Mouse (Mus musculus) small intestine, adult 2 months (tissue): ENCODE measurements around the gene Ush2a. TPM values are rescaled to one million over a fixed set of nuclear protein-coding genes. Genes with fewer than 3 reads are reported as not detected.

Source experiments
- H3K27ac ChIP-seq: fragments of 200-500 bp; 2 replicates; pipeline ENCODE4 v1.5.1; 2012; ENCODE audit warnings: low read depth, low read length, control low read depth, inconsistent platforms; ENCODE audit not compliant: insufficient read depth
- H3K27me3 ChIP-seq: fragments of 200-500 bp; 2 replicates; pipeline ENCODE4 v1.6.1; 2012; ENCODE audit warnings: mild to moderate bottlenecking, moderate library complexity, low read length, inconsistent platforms; ENCODE audit not compliant: control insufficient read depth, insufficient read depth
- H3K36me3 ChIP-seq: fragments of 200-500 bp; 2 replicates; pipeline ENCODE4 v1.6.1; 2012; ENCODE audit warnings: mild to moderate bottlenecking, low read length, control low read depth, inconsistent platforms; ENCODE audit not compliant: control insufficient read depth, insufficient read depth
- H3K4me1 ChIP-seq: fragments of 200-500 bp; 2 replicates; pipeline ENCODE4 v1.6.1; 2012; ENCODE audit warnings: low read length, inconsistent platforms, mixed read lengths; ENCODE audit not compliant: control insufficient read depth, insufficient read depth, insufficient read length
- H3K4me3 ChIP-seq: fragments of 200-500 bp; 2 replicates; pipeline ENCODE4 v1.5.1; 2012; ENCODE audit warnings: low read depth, mild to moderate bottlenecking, control low read depth, inconsistent platforms, low read length, moderate library complexity
- CTCF ChIP-seq: fragments of 200-500 bp; IDR thresholded peaks from 2 replicates; pipeline ENCODE4 v1.5.1; 2012; ENCODE audit warnings: low read depth, mild to moderate bottlenecking, control low read depth, inconsistent platforms, low read length, moderate library complexity, mixed read lengths; ENCODE audit not compliant: insufficient replicate concordance, insufficient read length; ENCODE audit errors: extremely low read depth
- POLR2A ChIP-seq: fragments of 200-500 bp; IDR thresholded peaks from 2 replicates; pipeline ENCODE4 v1.6.1; 2012; ENCODE audit warnings: low read depth, mild to moderate bottlenecking, control low read depth, inconsistent platforms, low read length, moderate library complexity
- WGBS: fragments of 180-500 bp; shearing (Covaris S2); methylation state at CpG from one replicate; pipeline ENCODE4 v1.1.7; 2018; 5-methylcytosine and 5-hydroxymethylcytosine counted together
- polyA plus RNA-seq: library from polyadenylated mRNA; depleted of rRNA; stranded (reverse); fragments of >200 nt; gene quantifications from 2 replicates; pipeline ENCODE4 v1.2.3, GENCODE M21; 2012

Ush2a gene
- polyA plus RNA-seq, 1 experiment, result not detected

DNA sequence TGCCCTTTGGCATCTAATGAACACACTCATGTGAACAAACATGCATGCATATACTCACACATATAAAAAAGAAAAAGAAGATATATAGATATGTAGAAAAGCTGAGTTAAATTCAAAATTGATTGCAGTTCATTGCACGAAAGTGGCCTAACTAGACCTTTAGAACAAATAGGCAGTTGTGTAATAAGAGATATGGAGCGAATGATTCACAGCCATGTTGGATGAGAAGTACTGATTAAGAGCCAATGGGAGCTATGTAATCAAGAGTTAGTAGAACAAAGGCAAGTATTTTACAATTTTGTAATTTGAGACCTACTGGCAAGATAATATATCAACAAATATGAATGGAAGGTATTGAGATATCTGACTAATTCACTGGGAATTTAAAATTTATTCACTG, 68.6 kb downstream of the Ush2a start:
- Histone ChIP-seq H3K4me3 (no peak overlapping the region), H3K27me3 (no peaks in the 10 kb centered on the region), H3K36me3 (no peaks in the 10 kb centered on the region), H3K27ac (no peak overlapping the region), H3K4me1 (no peaks in the 10 kb centered on the region)
- WGBS, result 33% methylated on average over 2 of the region's 2 CpGs
- TF ChIP-seq CTCF, result no peak
- TF ChIP-seq POLR2A, result no peak

DNA sequence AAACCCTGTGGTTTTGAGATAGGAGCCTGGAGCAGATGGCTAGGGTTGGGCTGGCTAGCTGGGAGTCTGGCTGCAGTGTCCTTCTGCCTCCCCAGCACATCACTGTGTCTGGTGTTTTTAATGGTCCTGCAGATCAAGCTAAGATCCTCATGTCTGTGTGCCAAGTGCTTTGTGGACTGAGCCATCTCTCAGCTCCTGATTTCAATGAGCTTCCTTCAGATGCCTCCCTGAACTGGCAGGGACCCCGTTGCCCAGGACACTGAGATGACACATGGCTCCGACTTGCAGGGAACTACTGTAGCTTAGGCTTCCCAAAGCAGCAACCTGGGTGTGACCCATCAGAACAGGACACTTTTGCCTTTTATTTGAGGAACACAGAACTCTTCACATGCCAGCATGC, 72.1 kb downstream of the Ush2a start:
- 62% methylated on average over 2 of the region's 2 CpGs for WGBS
- TF ChIP-seq POLR2A (no peak), CTCF (no peak)
- Histone ChIP-seq H3K4me3 (no peak overlapping the region), H3K27me3 (no peaks in the 10 kb centered on the region), H3K36me3 (no peaks in the 10 kb centered on the region), H3K27ac (no peak overlapping the region), H3K4me1 (no peaks in the 10 kb centered on the region)

DNA sequence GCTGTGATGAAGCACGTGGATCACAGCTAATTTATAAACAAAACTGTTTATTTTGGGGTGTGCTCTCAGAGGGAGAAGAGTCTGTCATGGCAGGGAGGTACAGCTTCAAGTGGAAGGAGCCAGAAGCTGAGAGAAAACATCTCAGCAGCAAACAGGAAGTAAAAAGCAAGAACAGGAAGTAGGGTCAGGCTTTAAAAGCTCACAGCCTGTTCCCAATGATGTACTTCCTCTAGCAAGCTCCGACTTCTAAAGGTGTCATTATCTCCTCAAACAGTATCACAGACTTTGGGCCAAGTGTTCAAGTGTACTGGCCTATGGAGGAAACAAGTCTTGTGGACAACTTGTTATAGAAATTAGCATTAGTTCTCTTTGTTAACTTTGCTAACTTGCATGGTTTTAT, 85.9 kb downstream of the Ush2a start:
- WGBS, result 46% methylated on average over 2 of the region's 2 CpGs
- no peak for TF ChIP-seq POLR2A
- no peak for TF ChIP-seq CTCF
- Histone ChIP-seq H3K27me3 (no peaks in the 10 kb centered on the region), H3K27ac (no peak overlapping the region), H3K36me3 (no peaks in the 10 kb centered on the region), H3K4me3 (no peak overlapping the region), H3K4me1 (no peaks in the 10 kb centered on the region)

DNA sequence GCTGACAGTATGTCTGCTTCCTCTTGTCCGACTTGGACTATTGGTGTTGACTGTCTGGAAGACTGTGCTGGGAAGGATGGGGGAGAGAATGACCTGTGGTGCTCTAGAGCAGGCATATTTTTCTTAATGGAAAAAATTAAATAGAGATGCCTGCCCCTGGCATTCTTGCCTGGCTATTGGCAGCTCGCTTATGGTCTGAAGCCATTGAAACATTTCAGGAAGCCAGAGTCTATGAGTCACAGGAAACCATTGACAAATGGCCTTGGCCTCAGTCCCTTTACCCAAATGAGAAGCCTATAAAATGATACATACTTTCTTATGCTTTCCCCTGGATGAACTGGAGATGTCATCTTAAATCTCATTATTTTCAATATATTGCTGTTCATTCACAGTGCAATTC, 92.9 kb downstream of the Ush2a start:
- TF ChIP-seq CTCF, result no peak
- no peak for TF ChIP-seq POLR2A
- no peak overlapping the region for H3K27ac ChIP-seq
- 73% methylated on average over 2 of the region's 2 CpGs for WGBS

DNA sequence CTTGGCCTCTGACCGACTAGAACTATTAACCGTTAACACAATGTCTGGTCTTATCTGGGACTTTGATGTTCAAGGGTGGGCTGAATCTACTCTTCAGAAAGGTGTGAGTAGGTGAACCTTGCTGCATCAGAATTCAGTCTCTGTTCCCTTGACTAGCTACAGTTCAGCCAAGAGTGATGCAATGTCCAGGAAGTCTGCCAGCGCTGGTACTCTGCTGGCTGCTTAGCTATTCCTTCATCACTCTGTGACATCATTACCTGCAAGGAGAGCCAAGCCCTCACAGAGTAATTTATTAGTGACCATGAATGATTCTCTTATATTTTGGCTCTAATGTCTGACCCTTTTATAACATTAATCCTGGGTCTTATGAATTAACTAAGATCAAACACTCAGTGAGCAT, 101.7 kb downstream of the Ush2a start:
- no peaks in the 10 kb centered on the region for H3K27me3 ChIP-seq
- H3K4me3 ChIP-seq, result no peak overlapping the region
- H3K27ac ChIP-seq, result no peak overlapping the region
- H3K4me1 ChIP-seq, result no peaks in the 10 kb centered on the region
- 42% methylated on average over 3 of the region's 3 CpGs for WGBS
- TF ChIP-seq POLR2A (no peak), CTCF (no peak)
- no peaks in the 10 kb centered on the region for H3K36me3 ChIP-seq

More for the DNA sequence above, 92.9 kb downstream of the Ush2a start:
- Histone ChIP-seq H3K4me3 (no peak overlapping the region), H3K36me3 (no peaks in the 10 kb centered on the region), H3K27me3 (no peaks in the 10 kb centered on the region), H3K4me1 (no peaks in the 10 kb centered on the region)

DNA sequence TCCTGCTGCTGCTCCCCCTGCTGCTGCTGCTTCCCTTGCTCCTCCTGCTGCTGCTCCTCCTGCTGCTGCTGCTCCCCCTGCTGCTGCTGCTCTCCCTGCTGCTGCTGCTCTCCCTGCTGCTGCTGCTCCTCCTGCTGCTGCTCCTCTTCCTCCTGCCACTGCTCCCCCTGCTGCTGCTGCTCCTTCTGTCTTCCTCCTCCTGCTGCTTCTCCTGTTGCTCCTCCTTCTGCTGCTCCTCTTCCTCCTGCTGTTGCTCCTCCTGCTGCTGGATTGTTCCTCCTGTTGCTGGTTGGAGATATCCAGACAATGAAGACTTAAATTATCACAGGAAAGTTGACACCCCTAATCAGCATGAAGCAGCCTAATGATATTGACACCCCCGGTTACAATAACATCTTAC, 123.4 kb downstream of the Ush2a start:
- Histone ChIP-seq H3K36me3 (no peaks in the 10 kb centered on the region), H3K4me3 (no peak overlapping the region), H3K27ac (no peak overlapping the region), H3K4me1 (no peaks in the 10 kb centered on the region), H3K27me3 (no peaks in the 10 kb centered on the region)
- TF ChIP-seq CTCF (no peak), POLR2A (no peak)
- WGBS, result 70% methylated on average over 1 of the region's 1 CpGs

DNA sequence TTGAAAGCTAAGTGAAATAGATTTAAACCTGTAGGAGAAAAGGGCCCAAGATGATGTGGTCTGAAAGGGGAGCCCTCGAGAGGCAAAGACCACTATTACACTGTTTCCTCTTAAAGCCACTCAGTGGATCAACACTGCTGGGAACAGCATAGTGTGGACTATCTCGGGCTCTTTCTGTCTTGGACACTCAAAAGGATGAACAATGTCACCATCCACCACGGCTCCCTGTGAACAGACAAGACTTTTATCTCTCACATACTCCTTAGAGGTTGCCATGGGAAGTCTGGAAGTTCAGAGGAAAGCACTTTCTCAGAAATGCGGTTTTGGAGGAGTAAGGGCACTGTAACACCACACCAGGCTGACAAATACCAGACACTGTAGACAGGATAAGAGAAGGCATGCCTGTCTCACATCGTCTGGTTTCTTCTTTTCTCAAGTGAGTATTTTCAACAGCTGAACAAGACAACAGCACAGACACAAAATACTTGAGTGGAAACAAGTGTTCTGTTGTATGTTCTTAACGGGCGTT, 124.0 kb downstream of the Ush2a start:
- no peak overlapping the region for H3K4me3 ChIP-seq
- no peaks in the 10 kb centered on the region for H3K4me1 ChIP-seq
- H3K27me3 ChIP-seq, result no peaks in the 10 kb centered on the region
- H3K36me3 ChIP-seq, result no peaks in the 10 kb centered on the region
- no peak overlapping the region for H3K27ac ChIP-seq
- WGBS, result 59% methylated on average over 7 of the region's 7 CpGs
- TF ChIP-seq POLR2A (no peak), CTCF (no peak)

DNA sequence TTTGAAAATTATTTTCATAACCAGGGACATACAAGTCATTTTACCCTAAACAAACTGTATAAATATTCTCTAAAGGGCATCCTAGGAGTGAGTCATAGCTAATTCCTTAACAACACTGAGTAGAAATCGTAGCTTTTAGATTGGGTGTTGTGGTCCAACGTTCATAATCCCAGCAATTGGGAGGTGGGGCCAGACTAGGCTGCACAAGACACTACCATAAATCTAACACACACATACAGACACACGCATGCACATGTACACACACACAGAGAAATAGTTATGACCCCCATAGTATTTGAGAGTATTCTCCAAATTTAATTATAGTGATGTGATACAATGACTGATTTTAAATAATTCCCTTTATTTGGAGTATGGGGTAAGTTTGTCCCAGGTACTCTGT, 125.5 kb downstream of the Ush2a start:
- no peaks in the 10 kb centered on the region for H3K36me3 ChIP-seq
- no peaks in the 10 kb centered on the region for H3K4me1 ChIP-seq
- H3K27ac ChIP-seq, result no peak overlapping the region
- no peak for TF ChIP-seq POLR2A
- TF ChIP-seq CTCF, result no peak
- no peak overlapping the region for H3K4me3 ChIP-seq
- no peaks in the 10 kb centered on the region for H3K27me3 ChIP-seq
- WGBS, result 59% methylated on average over 3 of the region's 3 CpGs
